Mouse (Mus musculus) brown adipose tissue, adult 24 weeks (tissue): ENCODE measurements around the gene Eml3. TPM values are rescaled to one million over a fixed set of nuclear protein-coding genes. Genes with fewer than 3 reads are reported as not detected.

ENCODE experiments used
- H3K27ac ChIP-seq: fragments of 200-500 bp; replicated peaks from 2 replicates; pipeline ENCODE4 v1.5.1; 2012; ENCODE audit warnings: low read depth, mild to moderate bottlenecking, low read length
- H3K4me1 ChIP-seq: fragments of 200-500 bp; 2 replicates; pipeline ENCODE4 v1.6.1; 2012; ENCODE audit warnings: low read length, mixed read lengths; ENCODE audit not compliant: control insufficient read depth, insufficient read depth, insufficient read length
- H3K4me3 ChIP-seq: fragments of 200-500 bp; 2 replicates; pipeline ENCODE4 v1.5.1; 2012; ENCODE audit warnings: low read depth, mild to moderate bottlenecking, low read length, moderate library complexity; ENCODE audit not compliant: insufficient read depth
- polyA plus RNA-seq: library from polyadenylated mRNA; stranded (reverse); fragments of >200 nt; gene quantifications from 2 replicates; pipeline ENCODE4 v1.2.4, GENCODE M21; 2012; ENCODE audit not compliant: missing spikeins, insufficient read depth, insufficient read length

The Eml3 gene
- polyA plus RNA-seq, 1 experiment = 11.6 TPM

- Histone ChIP-seq H3K27ac (peak within 1 kb of the TSS; percentile 74), H3K4me3 (peak within 1 kb of the TSS; percentile 85)
Observed at GRCm38 (mm10) chr19:8897865-8898495, 31.4 kb upstream of the Eml3 start, which contains the start of gene Ganab. Gene Ganab (plus strand): TSS chr19:8898071.

GRCm38 (mm10) chr19:8898576-8898975, 30.8 kb upstream of the Eml3 start:
- Histone ChIP-seq H3K4me3 (peak overlapping the region; percentile 85), H3K27ac (peak overlapping the region; percentile 74)

More at GRCm38 (mm10) chr19:8897865-8898495, 31.4 kb upstream of the Eml3 start, which contains the start of gene Ganab:
- peaks cover 6% of the 10 kb centered on the region; the same call in 1 of the 2 replicates for H3K4me1 ChIP-seq

DNA sequence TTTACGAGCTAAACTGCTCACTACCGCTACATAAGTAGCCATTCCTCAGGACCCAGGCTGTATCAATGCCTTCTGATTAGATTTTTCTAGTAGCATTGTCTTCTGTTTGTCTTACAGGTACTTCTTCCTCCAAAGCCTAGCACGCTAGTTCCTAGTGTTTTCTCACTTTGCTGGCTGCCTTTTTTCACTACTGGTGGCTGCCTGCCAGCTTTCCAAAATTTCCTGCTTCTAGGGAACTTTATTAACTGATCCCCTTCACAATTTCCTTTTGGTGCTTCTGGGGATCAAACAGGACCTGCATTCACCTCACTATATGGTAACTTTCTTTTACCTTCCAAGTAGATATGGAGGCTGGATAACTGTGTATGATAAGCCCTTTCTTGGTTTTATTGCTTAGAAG, 30.3 kb upstream of the Eml3 start:
- no peak overlapping the region for H3K27ac ChIP-seq
- peak overlapping the region; percentile 12; the same call in 1 of the 2 replicates for H3K4me3 ChIP-seq
- peaks cover 6% of the 10 kb centered on the region; the same call in 1 of the 2 replicates for H3K4me1 ChIP-seq

More at GRCm38 (mm10) chr19:8898576-8898975, 30.8 kb upstream of the Eml3 start:
- H3K4me1 ChIP-seq = peaks cover 6% of the 10 kb centered on the region; the same call in 1 of the 2 replicates

DNA sequence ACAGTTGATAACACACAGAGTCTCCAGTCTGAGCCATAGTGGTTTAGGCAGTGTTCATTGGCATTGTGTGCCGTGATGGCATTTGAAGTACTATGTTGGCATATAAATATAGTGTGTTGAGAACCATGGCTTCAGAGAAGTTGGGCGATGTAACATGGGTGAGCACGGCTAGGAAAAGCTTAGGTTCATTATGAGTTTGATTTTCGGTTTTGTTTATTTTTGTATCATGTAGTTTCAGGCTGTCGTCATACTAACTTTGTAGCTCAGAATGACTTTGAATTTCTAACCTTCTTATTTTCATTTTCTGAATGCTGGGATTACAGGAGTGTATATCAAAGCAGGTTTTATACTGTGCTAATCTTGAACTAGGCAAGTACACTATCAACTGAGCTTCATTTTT, 25.9 kb upstream of the Eml3 start:
- H3K4me1 ChIP-seq = no peaks in the 10 kb centered on the region
- no peak overlapping the region for H3K27ac ChIP-seq
- H3K4me3 ChIP-seq = no peak overlapping the region

GRCm38 (mm10) chr19:8908531-8908930, 20.8 kb upstream of the Eml3 start:
- H3K27ac ChIP-seq = no peak overlapping the region

DNA sequence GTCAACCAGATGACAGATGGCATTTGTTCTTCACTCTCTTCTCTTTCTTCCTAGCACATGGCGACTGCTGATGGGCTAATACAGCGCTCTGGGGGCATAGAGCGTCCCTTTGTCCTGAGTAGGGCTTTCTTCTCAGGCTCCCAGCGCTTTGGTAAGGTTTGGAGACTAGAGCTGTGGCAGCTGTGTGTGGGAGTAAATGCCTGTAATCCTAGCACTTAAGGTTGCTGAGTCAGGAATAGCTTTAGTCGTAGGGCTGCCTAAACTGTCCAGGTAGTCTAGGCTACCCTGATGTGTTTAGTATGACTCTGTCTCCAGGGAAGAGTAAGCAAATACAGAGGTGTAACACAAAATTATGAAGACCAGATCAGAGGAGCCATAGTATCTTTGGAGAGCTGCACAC, 17.5 kb upstream of the Eml3 start:
- Histone ChIP-seq H3K27ac (no peak overlapping the region), H3K4me1 (no peaks in the 10 kb centered on the region)

More at GRCm38 (mm10) chr19:8908531-8908930, 20.8 kb upstream of the Eml3 start:
- Histone ChIP-seq H3K4me1 (no peaks in the 10 kb centered on the region), H3K4me3 (no peak overlapping the region)

GRCm38 (mm10) chr19:8914212-8914611, 15.1 kb upstream of the Eml3 start:
- Histone ChIP-seq H3K4me1 (no peaks in the 10 kb centered on the region), H3K27ac (no peak overlapping the region), H3K4me3 (no peak overlapping the region)

More for the DNA sequence above, 17.5 kb upstream of the Eml3 start:
- no peak overlapping the region for H3K4me3 ChIP-seq

GRCm38 (mm10) chr19:8919000-8919399, 10.4 kb upstream of the Eml3 start:
- H3K4me3 ChIP-seq = no peak overlapping the region
- H3K4me1 ChIP-seq = peaks cover 5% of the 10 kb centered on the region
- no peak overlapping the region for H3K27ac ChIP-seq

DNA sequence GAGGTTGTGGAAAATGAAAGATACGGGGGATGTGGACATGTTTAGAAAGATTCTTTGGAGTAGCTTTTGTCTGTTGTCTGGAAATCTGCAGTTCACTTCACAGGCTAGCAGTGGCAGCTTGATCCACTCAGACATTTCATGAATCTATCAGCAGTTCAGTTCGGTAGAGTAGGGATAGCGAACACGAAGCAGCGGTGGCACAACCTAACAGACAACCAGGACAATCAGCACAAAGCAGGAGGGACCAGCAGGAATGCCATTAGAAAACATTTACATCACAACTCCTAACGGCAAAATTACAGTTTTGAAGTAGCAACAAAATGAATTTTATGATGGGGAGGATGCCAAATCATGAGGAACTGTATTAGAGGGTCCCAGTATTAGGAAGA, 9.7 kb upstream of the Eml3 start:
- peaks cover 5% of the 10 kb centered on the region for H3K4me1 ChIP-seq
- H3K27ac ChIP-seq = peak overlapping the region; percentile 96
- H3K4me3 ChIP-seq = peak overlapping the region; percentile 52

DNA sequence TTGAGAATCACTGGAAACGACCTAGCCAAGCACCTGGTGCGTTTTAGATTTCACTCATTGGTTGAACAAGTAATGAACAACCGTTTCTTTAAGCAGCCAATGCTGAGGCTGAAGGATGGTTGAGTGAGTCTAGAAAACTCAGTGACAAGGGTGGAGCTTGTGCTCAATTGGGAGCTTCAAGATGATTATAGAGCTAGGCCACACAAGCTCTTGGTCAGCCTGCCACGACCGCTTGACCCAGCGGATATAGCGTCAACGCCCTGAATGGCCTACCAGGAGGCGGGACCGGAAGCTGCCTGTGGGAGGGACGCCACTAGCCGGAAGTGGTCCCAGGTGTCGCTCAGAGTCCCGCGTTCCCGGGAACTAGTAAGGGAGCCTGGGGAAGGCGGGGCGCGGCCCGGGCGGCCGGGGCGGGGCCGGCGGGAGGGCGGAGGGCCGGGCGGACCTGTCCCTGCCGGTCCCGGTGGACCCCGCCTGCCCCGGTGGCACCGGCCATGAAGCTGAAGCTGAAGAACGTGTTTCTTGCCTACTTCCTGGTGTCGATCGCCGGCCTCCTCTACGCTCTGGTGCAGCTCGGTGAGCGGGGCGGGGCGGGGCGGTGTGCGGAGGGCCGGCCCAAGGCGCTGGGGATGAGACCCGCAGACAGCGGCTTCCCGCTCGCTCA, 9.1 kb upstream of the Eml3 start, which contains the start of gene B3gat3:
B3gat3 (plus strand) TSS at position 302 of the 664 bp plus-strand sequence.
- H3K4me1 ChIP-seq = peaks cover 5% of the 10 kb centered on the region
- H3K27ac ChIP-seq = peak within 1 kb of the TSS; percentile 96
- peak within 1 kb of the TSS; percentile 75 for H3K4me3 ChIP-seq

DNA sequence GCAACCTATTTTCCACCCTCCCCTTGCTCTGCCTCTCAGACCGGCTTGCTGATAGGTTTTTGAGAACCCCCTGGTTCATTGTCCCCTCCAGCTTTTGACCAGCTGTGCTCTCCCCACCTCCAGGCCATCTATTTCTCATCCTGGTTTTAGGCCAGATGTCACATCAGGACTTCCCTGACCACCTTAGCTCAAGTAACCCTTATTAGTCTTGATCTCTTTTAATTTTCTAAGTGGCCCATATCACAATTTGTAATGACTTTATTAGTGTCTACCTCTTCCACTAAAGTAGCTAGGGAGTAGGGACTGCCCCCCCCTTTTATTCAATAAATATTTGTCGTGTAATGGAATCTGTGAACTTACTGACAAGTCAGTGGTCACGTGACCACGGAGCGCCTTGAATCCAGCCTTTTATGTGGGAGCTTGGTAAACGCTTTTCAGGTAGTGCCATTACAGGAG, 8.5 kb upstream of the Eml3 start:
- H3K4me1 ChIP-seq = peaks cover 5% of the 10 kb centered on the region

GRCm38 (mm10) chr19:8921741-8922140, 7.6 kb upstream of the Eml3 start:
- Histone ChIP-seq H3K4me3 (0 out of 2 replicates have a peak overlapping the region, but pooled peaks have one; percentile 0), H3K4me1 (peaks cover 5% of the 10 kb centered on the region), H3K27ac (no peak overlapping the region)

More for the DNA sequence above, 8.5 kb upstream of the Eml3 start:
- Histone ChIP-seq H3K27ac (peak overlapping the region; percentile 85), H3K4me3 (peak overlapping the region; percentile 75)

GRCm38 (mm10) chr19:8926766-8927165, 2.6 kb upstream of the Eml3 start:
- Histone ChIP-seq H3K4me3 (no peak overlapping the region), H3K4me1 (peaks cover under 1% of the 10 kb centered on the region), H3K27ac (no peak overlapping the region)

GRCm38 (mm10) chr19:8927891-8928525, 1.3 kb upstream of the Eml3 start:
- Histone ChIP-seq H3K27ac (no peak overlapping the region), H3K4me1 (no peaks in the 10 kb centered on the region), H3K4me3 (no peak overlapping the region)

DNA sequence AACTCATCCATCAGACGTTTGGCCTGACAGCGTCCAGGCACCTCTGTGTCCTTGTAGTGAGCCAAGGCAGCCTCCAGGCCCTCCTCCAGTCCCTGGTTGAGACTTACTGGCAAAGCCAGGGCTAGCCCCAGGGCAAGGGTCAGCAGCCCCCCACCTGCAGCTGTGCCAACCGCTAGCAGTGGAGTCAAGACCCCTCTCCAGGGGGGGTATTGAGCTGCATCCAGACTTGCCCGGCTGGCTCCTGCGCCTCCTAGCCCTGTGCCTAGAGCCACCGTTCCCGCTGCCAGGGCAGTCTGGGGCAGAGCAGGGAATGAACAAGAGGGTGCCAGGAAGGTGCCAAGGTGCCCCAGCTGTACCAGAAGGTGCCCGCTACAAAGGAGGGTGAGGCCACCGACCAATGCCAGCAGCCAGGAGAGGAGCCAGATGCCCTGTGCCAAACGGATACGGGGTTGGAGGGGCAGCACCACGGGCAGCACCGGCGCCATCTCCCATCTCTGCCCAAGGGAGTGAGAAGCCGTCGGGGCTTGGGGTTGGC, 596 bp upstream of the Eml3 start:
- H3K4me1 ChIP-seq = no peaks in the 10 kb centered on the region
- H3K4me3 ChIP-seq = peak overlapping the region; percentile 92
- peak overlapping the region; percentile 25; the same call in 1 of the 2 replicates for H3K27ac ChIP-seq
